17 mouse cellular contexts compared by ENCODE assay signal in the genomic region with DNA sequence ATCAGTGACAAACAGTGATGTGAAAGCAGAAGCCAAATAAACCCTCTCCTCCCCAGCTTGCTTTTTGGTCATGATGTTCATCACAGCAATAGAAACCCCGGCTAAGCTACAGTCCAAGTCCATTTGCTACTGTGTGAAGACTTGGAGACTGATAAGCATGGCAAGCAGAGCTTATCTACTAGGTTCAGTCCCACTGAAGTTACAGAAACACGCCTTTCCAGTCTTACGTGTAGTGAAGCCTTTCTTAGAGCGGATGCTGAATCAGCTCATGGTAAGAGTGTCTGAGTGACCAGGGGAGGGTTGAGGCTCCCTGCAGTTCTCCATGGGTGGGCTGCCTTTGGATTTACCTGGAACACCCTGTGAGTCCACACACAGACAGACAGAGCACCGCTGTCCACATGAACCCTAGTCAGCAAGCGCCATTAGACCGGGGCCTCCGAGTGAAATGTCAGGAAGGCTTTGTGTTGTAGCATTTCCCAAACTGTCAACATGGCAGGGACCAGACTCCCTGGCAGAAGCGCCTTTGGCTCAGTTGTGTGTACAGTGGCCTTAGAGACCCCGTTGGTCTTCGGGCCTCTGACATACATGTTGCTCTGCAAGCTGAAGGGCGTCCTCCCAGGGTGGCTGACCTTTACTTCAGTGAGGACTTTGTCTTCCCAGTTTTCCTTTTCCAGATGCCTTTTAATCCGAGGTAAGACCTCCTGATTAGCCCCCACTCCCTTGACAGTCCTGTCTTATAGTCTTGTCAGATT. TPM values are rescaled to one million over a fixed set of nuclear protein-coding genes. Genes with fewer than 3 reads are reported as not detected.
DNase-seq lines count a peak whose midpoint lies in the region; ATAC-seq and TF ChIP-seq lines count a peak whose summit lies in the region.
"Had no signal": no experiment of that assay in that cellular context is flagged by ENCODE, and none has a peak within 500 bp of the region (broad histone marks: within the 10 kb centered on the region; RNA-seq: fewer than 3 reads in every experiment).

No protein-coding gene starts in this region.

- peaks cover 19% of the 10 kb centered on the region for H3K4me1 ChIP-seq in heart, embryonic 12.5 days (replicated peaks)
- H3K4me1 ChIP-seq in G1E (ENCODE audit: insufficient read depth, low read depth, low read length), result peaks cover 39% of the 10 kb centered on the region
- peaks cover 44% of the 10 kb centered on the region for H3K4me1 ChIP-seq in liver, embryonic 13.5 days (replicated peaks)
- no peaks in the 10 kb centered on the region for H3K4me1 ChIP-seq in forebrain, embryonic 11.5 days (replicated peaks; ENCODE audit: control insufficient read depth, insufficient read depth, low read length)
- H3K4me1 ChIP-seq: embryonic facial prominence, embryonic 15.5 days; hindbrain, embryonic 12.5 days; limb, embryonic 15.5 days; neural tube, embryonic 12.5 days had no signal

- ATAC-seq in heart, embryonic 12.5 days (ENCODE audit: insufficient number of reproducible peaks, low FRiP score), result peak; percentile 81
- peak; percentile 72 for ATAC-seq in G1E (ENCODE audit: extremely low read depth, insufficient number of reproducible peaks, low FRiP score, poor library complexity, severe bottlenecking)
- ATAC-seq in liver, embryonic 13.5 days (ENCODE audit: low read depth), result peak; percentile 95
- ATAC-seq in forebrain, embryonic 11.5 days (replicated peaks; ENCODE audit: low FRiP score), result no peak
- ATAC-seq: forebrain, embryonic 16.5 days had no signal

- no peaks in the 10 kb centered on the region for H3K9me3 ChIP-seq in heart, embryonic 12.5 days (replicated peaks)
- H3K9me3 ChIP-seq in G1E (replicated peaks), result peaks cover 20% of the 10 kb centered on the region
- no peaks in the 10 kb centered on the region for H3K9me3 ChIP-seq in liver, embryonic 13.5 days (replicated peaks)
- H3K9me3 ChIP-seq in forebrain, embryonic 11.5 days (ENCODE audit: control insufficient read depth, low read length), result no peaks in the 10 kb centered on the region
- H3K9me3 ChIP-seq: embryonic facial prominence, embryonic 15.5 days; hindbrain, embryonic 12.5 days; limb, embryonic 15.5 days; neural tube, embryonic 12.5 days had no signal

- TF ChIP-seq CTCF in G1E (IDR thresholded peaks at IDR 0.05; ENCODE audit: low read depth, low read length), result no peak

- no peak overlapping the region for H3K4me3 ChIP-seq in heart, embryonic 12.5 days
- peak overlapping the region; percentile 49; the same call in 1 of the 2 replicates for H3K4me3 ChIP-seq in G1E (ENCODE audit: low read depth, low read length)
- H3K4me3 ChIP-seq in liver, embryonic 13.5 days (replicated peaks), result no peak overlapping the region; the same call in 1 of the 2 replicates
- no peak overlapping the region for H3K4me3 ChIP-seq in forebrain, embryonic 11.5 days (ENCODE audit: low read depth, low read length)
- H3K4me3 ChIP-seq: embryonic facial prominence, embryonic 15.5 days; hindbrain, embryonic 12.5 days; limb, embryonic 15.5 days; neural tube, embryonic 12.5 days had no signal

- no peak overlapping the region for H3K4me2 ChIP-seq in heart, embryonic 12.5 days
- peak overlapping the region; percentile 57 for H3K4me2 ChIP-seq in liver, embryonic 13.5 days
- no peak overlapping the region for H3K4me2 ChIP-seq in forebrain, embryonic 11.5 days (ENCODE audit: low read depth, low read length, severe bottlenecking)
- H3K4me2 ChIP-seq: embryonic facial prominence, embryonic 15.5 days; hindbrain, embryonic 12.5 days; limb, embryonic 15.5 days; neural tube, embryonic 12.5 days had no signal

- 74% methylated on average over 13 of the region's 13 CpGs for WGBS in heart, embryonic 12.5 days
- WGBS in liver, embryonic 13.5 days (ENCODE audit: insufficient replicate concordance), result 62% methylated on average over 13 of the region's 13 CpGs
- WGBS in forebrain, embryonic 11.5 days, result 89% methylated on average over 13 of the region's 13 CpGs

- no peak for DNase-seq in heart, postnatal 25 days (ENCODE audit: low spot score)
- DNase-seq in G1E (ENCODE audit: low spot score), result peak; percentile 15
- peak; percentile 64 for DNase-seq in c-Kit-positive CD71-positive TER-119-positive erythroid progenitor cells, embryonic 14.5 days (ENCODE audit: low spot score)
- DNase-seq in liver, embryonic 13.5 days, result peak; percentile 56
- DNase-seq in embryo, embryonic 10.5 days (ENCODE audit: low spot score), result no peak
- DNase-seq in layer of hippocampus, adult 11-12 months (ENCODE audit: low spot score), result no peak
- DNase-seq in forebrain, embryonic 11.5 days (ENCODE audit: low spot score), result no peak
- DNase-seq: B cell, adult 2 months; gastrocnemius, postnatal 10 days had no signal

- intact Hi-C loops in heart, postnatal 25 days (cut with DNase I), result no loop called here

- H3K9ac ChIP-seq in heart, embryonic 12.5 days, result no peak overlapping the region
- H3K9ac ChIP-seq in liver, embryonic 13.5 days, result peak overlapping the region; percentile 59
- no peak overlapping the region for H3K9ac ChIP-seq in forebrain, embryonic 11.5 days (ENCODE audit: low read length)
- H3K9ac ChIP-seq: embryonic facial prominence, embryonic 15.5 days; hindbrain, embryonic 12.5 days; limb, embryonic 15.5 days; neural tube, embryonic 12.5 days had no signal

- H3K36me3 ChIP-seq in heart, embryonic 12.5 days, result peaks cover 52% of the 10 kb centered on the region
- H3K36me3 ChIP-seq in G1E (replicated peaks), result peaks cover 86% of the 10 kb centered on the region
- H3K36me3 ChIP-seq in liver, embryonic 13.5 days, result peaks cover 44% of the 10 kb centered on the region
- H3K36me3 ChIP-seq in forebrain, embryonic 11.5 days (ENCODE audit: control insufficient read depth, insufficient read depth, low read length), result peaks cover 3% of the 10 kb centered on the region; the same call in 1 of the 2 replicates

- peak overlapping the region; percentile 82 for H3K27ac ChIP-seq in heart, embryonic 12.5 days (ENCODE audit: poor library complexity, severe bottlenecking)
- peak overlapping the region; percentile 95 for H3K27ac ChIP-seq in liver, embryonic 13.5 days
- H3K27ac ChIP-seq in forebrain, embryonic 11.5 days (ENCODE audit: low read depth, low read length), result no peak overlapping the region
- H3K27ac ChIP-seq: embryonic facial prominence, embryonic 15.5 days; hindbrain, embryonic 12.5 days; limb, embryonic 15.5 days; macrophage; neural tube, embryonic 12.5 days had no signal

- no peaks in the 10 kb centered on the region for H3K27me3 ChIP-seq in heart, embryonic 12.5 days (replicated peaks)
- H3K27me3 ChIP-seq in G1E (ENCODE audit: insufficient read depth, low read length), result no peaks in the 10 kb centered on the region
- no peaks in the 10 kb centered on the region for H3K27me3 ChIP-seq in liver, embryonic 13.5 days
- H3K27me3 ChIP-seq in forebrain, embryonic 11.5 days (ENCODE audit: control insufficient read depth, insufficient read depth, low read length), result peaks cover 2% of the 10 kb centered on the region; the same call in 1 of the 2 replicates
- H3K27me3 ChIP-seq: embryonic facial prominence, embryonic 15.5 days; hindbrain, embryonic 12.5 days; limb, embryonic 15.5 days; neural tube, embryonic 12.5 days had no signal

RNA-seq across cellular contexts. Expression of gene Rfx4, which starts 55.5 kb away (rescaled TPM):
- 0.19 and 0.42 TPM in 2 replicates for polyA plus RNA-seq in heart, embryonic 12.5 days (2016; fragmentation: Nextera tagmentation; extraction: Ambion mirVana)
- total RNA-seq in heart, postnatal 25 days (2021), result under 1 TPM in 1 of 2 experiments, not detected in 1; 0.16 TPM
- total RNA-seq in G1E (2014; fragmentation: Nextera tagmentation), result not detected in 2 replicates
- not detected in 2 replicates for total RNA-seq in G1E (2017)
- polyA plus RNA-seq in G1E (2012), result not detected in 2 replicates
- not detected in 2 replicates for polyA plus RNA-seq in liver, embryonic 13.5 days (2015; fragmentation: Nextera tagmentation; extraction: Ambion mirVana)
- polyA plus RNA-seq in forebrain, embryonic 11.5 days (2014; fragmentation: Nextera tagmentation; extraction: Ambion mirVana), result 33.0 and 36.0 TPM in 2 replicates
- polyA plus RNA-seq: large intestine, adult 2 months; macrophage had no signal

Comparison
In these comparisons a context has a peak if more than half of its experiments do, and no peak if none do; other contexts are left out.
1. DNase-seq: peak in G1E (single experiment), c-Kit-positive CD71-positive TER-119-positive erythroid progenitor cells, embryonic 14.5 days (single experiment) and liver, embryonic 13.5 days (single experiment); none in heart, postnatal 25 days (single experiment), embryo, embryonic 10.5 days (single experiment), layer of hippocampus, adult 11-12 months (single experiment) and forebrain, embryonic 11.5 days (single experiment).
2. RNA of gene Rfx4, which starts 55.5 kb away (polyA plus RNA-seq): 33.0 to 36.0 TPM in forebrain, embryonic 11.5 days; 0.19 to 0.42 TPM in heart, embryonic 12.5 days, not detected in liver, embryonic 13.5 days and not detected in G1E; every median in the first group is over 10 times any median in the second.